Mouse (Mus musculus) kidney, postnatal 0 days (tissue): ENCODE measurements at regions not wholly inside any gene's neighbourhood (a gene's known extent, or its start where the extent isn't known, plus 50 kb on each side); places are given as distances from the start of the nearest gene placed in this dataset.

Source experiments
- ATAC-seq: fragments of 200-750 bp; cut with Nextera tagmentation; replicated peaks from 2 replicates; pipeline ENCODE4 v1.8.0; 2017; ENCODE audit warnings: low read depth, moderate number of reproducible peaks, moderate TSS enrichment, moderate library complexity; ENCODE audit not compliant: low FRiP score
- DNase-seq: peaks from one replicate; pipeline ENCODE4 v3.0.0-alpha.2; 2016; ENCODE audit warnings: low spot score
- H3K27ac ChIP-seq: fragments of 300-500 bp; sonication (generic); 2 replicates; pipeline ENCODE4 v1.5.1; 2014; ENCODE audit warnings: mild to moderate bottlenecking
- H3K27me3 ChIP-seq: fragments of 300-500 bp; sonication (generic); 2 replicates; pipeline ENCODE4 v1.6.1; 2014; ENCODE audit warnings: low read length, mixed read lengths; ENCODE audit not compliant: insufficient read depth
- H3K36me3 ChIP-seq: fragments of 300-500 bp; sonication (generic); 2 replicates; pipeline ENCODE4 v1.6.1; 2014; ENCODE audit warnings: low read length, mixed read lengths; ENCODE audit not compliant: insufficient read depth
- H3K4me1 ChIP-seq: fragments of 300-500 bp; sonication (generic); replicated peaks from 2 replicates; pipeline ENCODE4 v1.6.1; 2014; ENCODE audit warnings: antibody characterized with exemption, low read length, mixed read lengths; ENCODE audit not compliant: insufficient read depth
- H3K4me2 ChIP-seq: fragments of 300-500 bp; sonication (generic); 2 replicates; pipeline ENCODE4 v1.6.1; 2014; ENCODE audit warnings: mild to moderate bottlenecking, low read length, moderate library complexity, mixed read lengths
- H3K4me3 ChIP-seq: fragments of 300-500 bp; sonication (generic); replicated peaks from 2 replicates; pipeline ENCODE4 v1.5.1; 2014; ENCODE audit warnings: low read depth, low read length
- H3K9ac ChIP-seq: fragments of 300-500 bp; sonication (generic); 2 replicates; pipeline ENCODE4 v1.6.1; 2014; ENCODE audit warnings: low read depth, low read length
- H3K9me3 ChIP-seq: fragments of 300-500 bp; sonication (generic); replicated peaks from 2 replicates; pipeline ENCODE4 v1.6.1; 2016; ENCODE audit warnings: low read length, inconsistent platforms, mixed read lengths
- CTCF ChIP-seq: IDR thresholded peaks from 2 replicates; pipeline ENCODE4 v1.5.1; 2016; ENCODE audit warnings: antibody characterized with exemption, low read depth, mild to moderate bottlenecking, moderate library complexity
- WGBS: fragments of 180-500 bp; shearing (Covaris S2); extraction: QIAGEN DNeasy Blood & Tissue Kit; methylation state at CpG from one replicate; pipeline ENCODE4 v1.1.7; 2014; 5-methylcytosine and 5-hydroxymethylcytosine counted together

DNA sequence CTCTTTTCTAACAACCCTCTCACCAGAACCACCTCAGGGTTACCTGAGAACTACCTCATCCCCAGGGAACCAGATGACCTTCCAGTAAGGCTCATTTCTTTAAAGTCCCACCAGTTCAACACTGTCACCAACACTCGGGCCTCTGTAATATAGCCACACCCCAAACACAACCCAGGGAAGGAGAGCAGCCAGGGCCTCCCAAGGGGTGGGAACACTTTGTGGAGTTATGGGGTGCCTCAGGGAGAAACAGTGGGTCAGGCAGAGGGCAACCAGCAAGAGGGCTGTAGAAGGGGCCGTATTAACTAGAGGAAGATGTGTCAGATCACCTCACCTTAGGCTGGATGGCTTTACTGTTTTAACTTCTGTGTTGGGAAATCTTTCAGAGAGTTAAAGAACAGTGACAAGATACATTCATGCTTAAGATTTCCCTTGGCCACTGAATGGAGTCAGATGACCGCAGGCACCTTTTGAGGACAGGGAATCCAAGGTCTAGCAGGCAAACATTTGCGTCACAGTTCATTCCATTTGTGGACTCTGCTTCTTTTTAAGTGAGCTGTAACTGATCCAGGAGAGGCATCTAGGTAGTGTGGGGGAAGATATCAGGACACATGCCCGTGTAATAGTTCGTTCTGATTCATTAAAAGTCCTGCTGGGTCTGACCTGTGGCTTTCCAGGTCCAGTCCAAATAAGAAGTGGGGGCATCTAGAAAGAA is 67.9 kb upstream of the Slc35c1 start:
- WGBS = 58% methylated on average over 6 of the region's 6 CpGs
- peak overlapping the region; percentile 60; the same call in 1 of the 2 replicates for H3K9ac ChIP-seq

DNA sequence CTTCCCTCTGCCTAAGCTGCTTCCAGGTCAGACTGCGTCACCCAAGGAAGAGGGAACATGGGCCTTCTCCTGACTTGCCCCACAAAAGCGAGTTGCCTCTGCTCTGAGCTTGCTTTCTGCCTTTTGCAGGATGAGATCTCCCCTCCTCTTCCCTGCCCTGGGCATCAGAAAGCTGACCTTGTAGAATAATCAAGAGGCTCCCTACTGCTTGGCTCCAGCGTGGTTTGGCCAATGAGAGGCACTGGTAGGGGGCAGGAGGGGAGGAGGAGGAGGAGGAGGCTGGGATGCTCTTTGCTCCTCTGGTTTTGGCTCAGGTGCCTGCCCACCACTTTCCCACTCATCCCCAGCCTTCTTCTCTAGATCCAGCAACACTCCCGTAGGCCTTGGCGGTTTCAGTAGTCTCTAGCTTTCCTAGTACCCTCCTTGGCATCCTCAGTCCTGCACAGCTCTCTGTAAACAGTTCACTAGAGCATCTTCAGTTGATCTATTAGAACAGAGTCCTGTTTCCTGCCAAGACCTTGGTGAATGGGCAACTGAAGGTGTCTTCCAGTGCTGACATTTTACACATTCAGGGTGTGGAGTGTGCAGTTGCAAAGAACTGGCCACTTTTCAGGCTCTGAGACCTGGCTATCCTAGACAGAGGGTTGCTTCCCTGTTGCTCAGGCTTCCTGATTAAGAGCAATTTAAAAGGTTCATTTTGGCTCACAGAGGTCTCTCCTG is 66.5 kb upstream of the Slc35c1 start:
- DNase-seq (no peak), ATAC-seq (no peak)
- H3K9me3 ChIP-seq = no peaks in the 10 kb centered on the region

More for the DNA sequence above, 67.9 kb upstream of the Slc35c1 start:
- TF ChIP-seq CTCF = no peak
- no peaks in the 10 kb centered on the region for H3K9me3 ChIP-seq
- H3K4me3 ChIP-seq = no peak overlapping the region
- H3K4me2 ChIP-seq = peak overlapping the region; percentile 74
- no peaks in the 10 kb centered on the region for H3K36me3 ChIP-seq
- H3K27me3 ChIP-seq = no peaks in the 10 kb centered on the region
- ATAC-seq (no peak), DNase-seq (no peak)
- peak overlapping the region; percentile 85; the same call in 1 of the 2 replicates for H3K27ac ChIP-seq
- H3K4me1 ChIP-seq = peaks cover 7% of the 10 kb centered on the region; the same call in 1 of the 2 replicates

DNA sequence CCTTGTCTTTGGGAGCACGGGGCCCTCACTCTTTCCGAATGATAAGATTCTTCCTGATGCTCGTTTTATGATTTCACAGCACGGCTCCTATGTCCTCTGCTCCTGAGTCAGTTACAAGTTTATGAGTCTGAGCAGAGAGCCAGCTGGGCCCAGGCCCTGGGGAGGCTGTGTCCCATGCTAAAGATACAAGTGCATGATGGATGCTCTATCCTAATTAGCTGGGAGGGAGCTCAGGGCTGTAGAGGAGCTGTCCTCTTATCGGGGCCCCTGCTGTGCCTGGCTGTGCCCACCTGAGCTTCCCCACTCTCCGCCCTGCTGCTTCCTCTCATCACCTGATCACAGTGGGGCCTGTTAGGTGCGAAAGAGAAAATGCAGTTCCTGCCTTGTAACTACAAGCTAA is 65.3 kb upstream of the Slc35c1 start:
- Histone ChIP-seq H3K4me1 (peaks cover 7% of the 10 kb centered on the region; the same call in 1 of the 2 replicates), H3K4me2 (no peak overlapping the region), H3K4me3 (no peak overlapping the region), H3K36me3 (no peaks in the 10 kb centered on the region), H3K27ac (no peak overlapping the region), H3K9ac (no peak overlapping the region), H3K9me3 (no peaks in the 10 kb centered on the region), H3K27me3 (no peaks in the 10 kb centered on the region)
- WGBS = 59% methylated on average over 7 of the region's 7 CpGs
- no peak for ATAC-seq
- no peak for DNase-seq
- TF ChIP-seq CTCF = no peak

More for the DNA sequence above, 66.5 kb upstream of the Slc35c1 start:
- no peak overlapping the region for H3K9ac ChIP-seq
- no peak overlapping the region for H3K4me2 ChIP-seq
- WGBS = 81% methylated on average over 5 of the region's 5 CpGs
- H3K4me3 ChIP-seq = no peak overlapping the region
- H3K27ac ChIP-seq = no peak overlapping the region
- no peaks in the 10 kb centered on the region for H3K36me3 ChIP-seq
- H3K27me3 ChIP-seq = no peaks in the 10 kb centered on the region
- TF ChIP-seq CTCF = no peak
- H3K4me1 ChIP-seq = peaks cover 7% of the 10 kb centered on the region; the same call in 1 of the 2 replicates

DNA sequence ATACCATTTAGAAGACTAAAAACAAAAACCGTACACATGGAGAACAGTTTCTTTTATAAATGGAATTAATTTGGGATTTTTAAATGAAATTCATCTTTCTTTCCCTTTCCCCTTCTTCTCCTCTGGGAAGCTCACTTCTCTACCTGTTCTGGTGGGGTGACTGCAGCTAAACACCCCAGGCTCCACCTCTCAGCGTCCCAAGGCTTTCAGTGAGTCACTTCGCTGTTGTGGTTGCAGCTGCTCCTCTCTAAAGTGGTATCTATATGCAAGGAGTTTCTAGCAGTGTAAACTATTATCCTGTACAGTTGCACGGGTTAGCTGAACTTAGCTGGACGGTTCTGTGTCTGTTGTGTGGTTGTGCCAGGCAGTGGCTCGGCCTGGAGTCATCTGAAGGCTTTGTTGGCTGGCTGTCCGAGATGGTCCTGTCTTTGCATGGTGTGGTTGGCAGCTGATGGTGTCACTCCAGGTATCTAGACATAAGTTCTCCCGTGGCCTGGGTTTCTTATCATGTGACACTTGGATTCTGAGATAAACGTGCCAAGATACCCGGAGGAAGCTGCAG is 64.8 kb upstream of the Slc35c1 start:
- 84% methylated on average over 10 of the region's 10 CpGs for WGBS
- H3K36me3 ChIP-seq = no peaks in the 10 kb centered on the region
- H3K9me3 ChIP-seq = no peaks in the 10 kb centered on the region
- no peak overlapping the region for H3K4me3 ChIP-seq
- no peak overlapping the region for H3K27ac ChIP-seq
- TF ChIP-seq CTCF = no peak
- no peak for DNase-seq
- H3K27me3 ChIP-seq = no peaks in the 10 kb centered on the region
- no peak overlapping the region for H3K4me2 ChIP-seq
- peaks cover 7% of the 10 kb centered on the region; the same call in 1 of the 2 replicates for H3K4me1 ChIP-seq
- H3K9ac ChIP-seq = no peak overlapping the region
- ATAC-seq = no peak

DNA sequence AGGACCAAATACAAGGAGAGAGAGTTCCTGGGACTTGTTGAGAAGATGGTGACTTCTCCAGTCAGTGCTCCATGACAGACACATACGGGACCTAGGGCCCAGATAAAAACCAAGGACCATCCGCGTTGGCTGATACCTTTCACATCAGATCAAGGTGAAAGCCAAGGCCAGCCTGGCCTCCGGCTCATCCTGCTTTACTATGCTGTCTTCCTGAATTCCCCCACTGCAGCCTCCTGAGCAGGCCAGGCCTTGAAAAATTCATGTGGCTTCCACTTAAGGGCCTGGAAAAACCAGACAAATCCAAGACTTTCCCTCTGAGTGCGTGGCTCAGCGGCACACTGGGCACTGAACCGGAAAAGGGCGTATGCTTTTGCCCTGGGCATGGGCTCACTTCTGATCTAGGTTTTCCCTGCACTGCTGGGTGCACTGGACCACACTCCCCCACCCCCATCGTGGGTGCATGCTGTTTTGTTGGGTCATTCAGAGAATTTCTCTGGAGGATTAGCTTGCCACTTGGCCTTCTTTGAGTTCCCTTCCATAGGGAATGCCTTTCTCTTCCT is 64.1 kb upstream of the Slc35c1 start:
- DNase-seq = no peak
- Histone ChIP-seq H3K4me2 (no peak overlapping the region), H3K4me3 (no peak overlapping the region), H3K9ac (no peak overlapping the region), H3K27me3 (no peaks in the 10 kb centered on the region), H3K36me3 (no peaks in the 10 kb centered on the region), H3K9me3 (no peaks in the 10 kb centered on the region), H3K4me1 (peaks cover 4% of the 10 kb centered on the region; the same call in 1 of the 2 replicates), H3K27ac (no peak overlapping the region)
- no peak for TF ChIP-seq CTCF
- WGBS = 72% methylated on average over 9 of the region's 9 CpGs
- no peak for ATAC-seq

DNA sequence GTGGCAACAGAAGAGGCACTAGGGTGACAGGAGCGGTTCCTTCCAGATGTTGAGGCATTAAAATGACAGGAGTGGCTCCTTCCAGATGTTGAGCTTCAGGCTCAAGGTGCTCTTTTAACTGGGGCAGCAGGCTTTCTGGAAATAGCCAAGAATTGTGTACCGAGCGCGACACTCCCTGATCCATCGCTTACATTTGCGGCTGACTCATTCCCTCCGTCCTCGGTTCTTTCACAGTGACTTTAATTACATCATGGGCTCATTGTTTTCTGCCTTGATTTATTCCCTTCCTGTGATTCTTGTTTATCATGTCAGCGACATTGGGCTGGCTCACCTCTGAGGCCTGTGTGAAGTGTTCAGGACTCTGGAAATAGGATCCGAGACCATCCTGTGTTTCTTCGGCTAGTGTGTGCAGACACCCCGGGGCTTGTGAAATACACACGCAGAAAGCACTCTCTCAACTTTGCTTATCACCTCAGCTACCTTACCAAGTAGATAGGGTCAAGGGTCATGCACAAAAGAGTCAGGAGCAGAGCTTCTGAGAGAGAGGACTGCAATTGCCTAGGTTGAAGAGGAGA is 63.1 kb upstream of the Slc35c1 start:
- Histone ChIP-seq H3K9me3 (no peaks in the 10 kb centered on the region), H3K27me3 (no peaks in the 10 kb centered on the region), H3K4me2 (no peak overlapping the region), H3K9ac (no peak overlapping the region), H3K4me1 (no peaks in the 10 kb centered on the region; the same call in 1 of the 2 replicates), H3K4me3 (no peak overlapping the region), H3K27ac (no peak overlapping the region), H3K36me3 (no peaks in the 10 kb centered on the region)
- 49% methylated on average over 13 of the region's 13 CpGs for WGBS
- no peak for TF ChIP-seq CTCF
- ATAC-seq (no peak), DNase-seq (no peak)
